Mouse (Mus musculus) brain, embryonic 14.5 days (tissue): ENCODE data around the gene Tle2. TPM values are rescaled to one million over a fixed set of nuclear protein-coding genes. Genes with fewer than 3 reads are reported as not detected.

Experiments used
- DNase-seq: peaks from one replicate; pipeline ENCODE4 v3.0.0-alpha.2; 2011; ENCODE audit warnings: low read depth
- CTCF ChIP-seq: fragments of 200-500 bp; IDR thresholded peaks from 2 replicates; pipeline ENCODE4 v1.5.1; 2012; ENCODE audit warnings: inconsistent platforms, mild to moderate bottlenecking, moderate library complexity, borderline replicate concordance; ENCODE audit not compliant: insufficient read depth, insufficient read length; ENCODE audit errors: extremely low read depth
- POLR2A ChIP-seq: fragments of 200-500 bp; IDR thresholded peaks from 2 replicates; pipeline ENCODE4 v1.6.1; 2012; ENCODE audit warnings: mild to moderate bottlenecking, inconsistent platforms, borderline replicate concordance; ENCODE audit not compliant: poor library complexity, insufficient read depth, insufficient read length, severe bottlenecking; ENCODE audit errors: extremely low read depth
- polyA plus RNA-seq: library from polyadenylated mRNA; depleted of rRNA; stranded (reverse); fragments of >200 nt; gene quantifications from 2 replicates; pipeline ENCODE4 v1.2.3, GENCODE M21; 2012

Gene Tle2
- polyA plus RNA-seq, 1 experiment = 82.1 TPM

GRCm38 (mm10) chr10:81591846-81592245, 17.5 kb downstream of the Tle2 start:
- DNase-seq = no peak
- TF ChIP-seq CTCF = no peak
- no peak for TF ChIP-seq POLR2A

GRCm38 (mm10) chr10:81592631-81593030, 18.3 kb downstream of the Tle2 start:
- DNase-seq = no peak
- TF ChIP-seq CTCF (no peak), POLR2A (no peak)

GRCm38 (mm10) chr10:81593223-81593622, 18.9 kb downstream of the Tle2 start:
- DNase-seq = no peak
- TF ChIP-seq POLR2A (no peak), CTCF (no peak)

GRCm38 (mm10) chr10:81593935-81594334, 19.6 kb downstream of the Tle2 start:
- no peak for DNase-seq
- TF ChIP-seq CTCF (no peak), POLR2A (no peak)

- TF ChIP-seq CTCF (no peak), POLR2A (no peak)
- DNase-seq = no peak
These were observed 21.2 kb downstream of the Tle2 start for GRCm38 (mm10) chr10:81595599-81595998.

- TF ChIP-seq CTCF (no peak), POLR2A (no peak)
- DNase-seq = peak; percentile 78
These were observed 22.2 kb downstream of the Tle2 start for GRCm38 (mm10) chr10:81596611-81597010.

GRCm38 (mm10) chr10:81597137-81597950, 23.0 kb downstream of the Tle2 start:
- peak; percentile 77 for DNase-seq
- TF ChIP-seq CTCF (no peak), POLR2A (no peak)

GRCm38 (mm10) chr10:81598342-81598741, 24.0 kb downstream of the Tle2 start:
- TF ChIP-seq CTCF = no peak
- no peak for TF ChIP-seq POLR2A
- no peak for DNase-seq

GRCm38 (mm10) chr10:81598871-81599270, 24.5 kb downstream of the Tle2 start:
- no peak for TF ChIP-seq CTCF
- no peak for TF ChIP-seq POLR2A
- no peak for DNase-seq

GRCm38 (mm10) chr10:81599630-81600029, 25.3 kb downstream of the Tle2 start:
- TF ChIP-seq CTCF (no peak), POLR2A (no peak)

GRCm38 (mm10) chr10:81600096-81600495, 25.7 kb downstream of the Tle2 start:
- no peak for DNase-seq
- no peak for TF ChIP-seq POLR2A
- no peak for TF ChIP-seq CTCF

More at GRCm38 (mm10) chr10:81599630-81600029, 25.3 kb downstream of the Tle2 start:
- DNase-seq = no peak

GRCm38 (mm10) chr10:81600738-81601203, 26.4 kb downstream of the Tle2 start, which contains the start of gene Tle6:
Gene Tle6 (minus strand): TSS chr10:81601073.
- TF ChIP-seq CTCF (no peak), POLR2A (no peak)
- peak; percentile 98 for DNase-seq

- no peak for DNase-seq
These were observed 27.1 kb downstream of the Tle2 start for GRCm38 (mm10) chr10:81601396-81601905.

GRCm38 (mm10) chr10:81602741-81603151, 28.4 kb downstream of the Tle2 start:
- TF ChIP-seq CTCF (peak; percentile 62; the same call in 1 of the 2 replicates), POLR2A (no peak)
- DNase-seq = peak; percentile 85

More at GRCm38 (mm10) chr10:81601396-81601905, 27.1 kb downstream of the Tle2 start:
- no peak for TF ChIP-seq POLR2A
